Mouse (Mus musculus) gastrocnemius, postnatal 25 days (tissue): ENCODE results near the gene Palld. TPM values are rescaled to one million over a fixed set of nuclear protein-coding genes. Genes with fewer than 3 reads are reported as not detected.

ENCODE experiments used
- total RNA-seq, 2 experiments: library from RNA; stranded (reverse); gene quantifications; 1 replicate in 1 of 2; 2 replicates in 1 of 2; pipeline ENCODE4 v1.2.3; 2021

Gene Palld
- total RNA-seq, 2 experiments from 2014 or later, result 90.9 to 120 TPM

Other genes with a start within 250 kb of the Palld start
- under 1 TPM; 0.28 to 0.96 TPM for gene Ddx60, start 25.4 kb upstream of the Palld start, total RNA-seq
- not detected for gene Anxa10, start 220.5 kb upstream of the Palld start, total RNA-seq